Mouse (Mus musculus) frontal cortex, postnatal 36 days (tissue): Measurements from ENCODE around the gene Vangl1.

Source experiments
- DNase-seq, 2 experiments: peaks; one replicate each; pipeline ENCODE4 v3.0.0; 2022; ENCODE audit warnings: low spot score in 2 of 2

Vangl1 gene

GRCm38 (mm10) chr3:102144401-102144800, 60.1 kb downstream of the Vangl1 start:
- DNase-seq, result no peak

- no peak for DNase-seq
Measured at GRCm38 (mm10) chr3:102143536-102143935, 61.0 kb downstream of the Vangl1 start.

- no peak for DNase-seq
Measured at GRCm38 (mm10) chr3:102142947-102143346, 61.5 kb downstream of the Vangl1 start.

GRCm38 (mm10) chr3:102141893-102142292, 62.6 kb downstream of the Vangl1 start:
- peak in 1 of 2 experiments; percentile 8 for DNase-seq

GRCm38 (mm10) chr3:102141451-102141850, 63.0 kb downstream of the Vangl1 start:
- no peak for DNase-seq

- no peak for DNase-seq
Measured at GRCm38 (mm10) chr3:102140606-102141005, 63.9 kb downstream of the Vangl1 start.

- no peak for DNase-seq
Measured at GRCm38 (mm10) chr3:102138899-102139298, 65.6 kb downstream of the Vangl1 start.

GRCm38 (mm10) chr3:102137158-102137557, 67.3 kb downstream of the Vangl1 start:
- DNase-seq, result no peak

GRCm38 (mm10) chr3:102135389-102136113, 68.9 kb downstream of the Vangl1 start:
- no peak for DNase-seq

GRCm38 (mm10) chr3:102131627-102132324, 72.7 kb downstream of the Vangl1 start:
- no peak for DNase-seq

- no peak for DNase-seq
Measured at GRCm38 (mm10) chr3:102130478-102130877, 74.0 kb downstream of the Vangl1 start.

- no peak for DNase-seq
Measured at GRCm38 (mm10) chr3:102128242-102128641, 76.3 kb downstream of the Vangl1 start.

GRCm38 (mm10) chr3:102127114-102127513, 77.4 kb downstream of the Vangl1 start:
- no peak for DNase-seq

- DNase-seq, result no peak
Measured at GRCm38 (mm10) chr3:102125546-102125945, 78.9 kb downstream of the Vangl1 start.

GRCm38 (mm10) chr3:102123654-102124053, 80.8 kb downstream of the Vangl1 start:
- DNase-seq, result no peak

- no peak for DNase-seq
Measured at GRCm38 (mm10) chr3:102122046-102122445, 82.4 kb downstream of the Vangl1 start.

- no peak for DNase-seq
Measured at GRCm38 (mm10) chr3:102120947-102121346, 83.5 kb downstream of the Vangl1 start.

GRCm38 (mm10) chr3:102111979-102112599, 92.4 kb downstream of the Vangl1 start:
- no peak for DNase-seq

- DNase-seq, result no peak
Measured at GRCm38 (mm10) chr3:102108201-102108600, 96.3 kb downstream of the Vangl1 start.

- no peak for DNase-seq
Measured at GRCm38 (mm10) chr3:102103811-102104565, 100.5 kb downstream of the Vangl1 start.
